Mouse (Mus musculus): Measurements from ENCODE around the gene Akna. TPM values are rescaled to one million over a fixed set of nuclear protein-coding genes. Genes with fewer than 3 reads are reported as not detected.
A peak's percentile ranks its signal among the peaks of the same experiment; 100 is the strongest.

Akna gene
- polyA plus RNA-seq, 1 experiment from 2014 or later = 5.2 TPM

- Histone ChIP-seq H3K27ac (ENCODE audit: low read depth) (no peak overlapping the region), H3K4me1 (ENCODE audit: insufficient read depth) (peaks cover 4% of the 10 kb centered on the region; the same call in 1 of the 2 replicates), H3K4me2 (ENCODE audit: low read depth, low read length) (no peak overlapping the region), H3K9me3 (ENCODE audit: low read length) (no peaks in the 10 kb centered on the region), H3K36me3 (replicated peaks; ENCODE audit: insufficient read depth, low read length) (no peaks in the 10 kb centered on the region), H3K9ac (replicated peaks) (no peak overlapping the region), H3K27me3 (ENCODE audit: insufficient read depth, low read length) (peaks cover 3% of the 10 kb centered on the region; the same call in 1 of the 2 replicates), H3K4me3 (ENCODE audit: low read depth, low read length) (no peak overlapping the region)
- TF ChIP-seq CTCF (IDR thresholded peaks at IDR 0.05; ENCODE audit: low read depth) (no peak), EP300 (IDR thresholded peaks at IDR 0.05; ENCODE audit: low read depth) (no peak)
- WGBS (ENCODE audit: insufficient replicate concordance) = 50% methylated on average over 5 of the region's 5 CpGs
- DNase-seq (no peak), ATAC-seq (no peak)
Observed at GRCm38 (mm10) chr4:63414951-63415350, 11.8 kb upstream of the Akna start.

GRCm38 (mm10) chr4:63411222-63411621 is 8.1 kb upstream of the Akna start:
- Histone ChIP-seq H3K4me2 (ENCODE audit: low read depth, low read length) (no peak overlapping the region), H3K9me3 (ENCODE audit: low read length) (no peaks in the 10 kb centered on the region)
- TF ChIP-seq CTCF (IDR thresholded peaks at IDR 0.05; ENCODE audit: low read depth) = no peak
- TF ChIP-seq EP300 (IDR thresholded peaks at IDR 0.05; ENCODE audit: low read depth) = no peak

GRCm38 (mm10) chr4:63410583-63410934 is 7.4 kb upstream of the Akna start:
- Histone ChIP-seq H3K9ac (replicated peaks) (peak overlapping the region; percentile 56; the same call in 1 of the 2 replicates), H3K9me3 (ENCODE audit: low read length) (no peaks in the 10 kb centered on the region), H3K27me3 (ENCODE audit: insufficient read depth, low read length) (peaks cover 6% of the 10 kb centered on the region; the same call in 1 of the 2 replicates), H3K4me3 (ENCODE audit: low read depth, low read length) (peak overlapping the region; percentile 53), H3K27ac (ENCODE audit: low read depth) (peak overlapping the region; percentile 18; the same call in 1 of the 2 replicates), H3K36me3 (replicated peaks; ENCODE audit: insufficient read depth, low read length) (no peaks in the 10 kb centered on the region), H3K4me2 (ENCODE audit: low read depth, low read length) (peak overlapping the region; percentile 95), H3K4me1 (ENCODE audit: insufficient read depth) (peaks cover 18% of the 10 kb centered on the region)
- ATAC-seq (peak; percentile 92), DNase-seq (peak; percentile 94)
- WGBS (ENCODE audit: insufficient replicate concordance) = 2% methylated on average over 19 of the region's 19 CpGs
- TF ChIP-seq CTCF (IDR thresholded peaks at IDR 0.05; ENCODE audit: low read depth) = no peak
- TF ChIP-seq EP300 (IDR thresholded peaks at IDR 0.05; ENCODE audit: low read depth) = no peak

More at GRCm38 (mm10) chr4:63411222-63411621, 8.1 kb upstream of the Akna start:
- Histone ChIP-seq H3K4me1 (ENCODE audit: insufficient read depth) (peaks cover 13% of the 10 kb centered on the region), H3K27me3 (ENCODE audit: insufficient read depth, low read length) (peaks cover 6% of the 10 kb centered on the region; the same call in 1 of the 2 replicates), H3K27ac (ENCODE audit: low read depth) (no peak overlapping the region), H3K9ac (replicated peaks) (no peak overlapping the region), H3K36me3 (replicated peaks; ENCODE audit: insufficient read depth, low read length) (no peaks in the 10 kb centered on the region), H3K4me3 (ENCODE audit: low read depth, low read length) (no peak overlapping the region)
- no peak for ATAC-seq
- 64% methylated on average over 5 of the region's 5 CpGs for WGBS (ENCODE audit: insufficient replicate concordance)
- DNase-seq = no peak

- WGBS (ENCODE audit: insufficient replicate concordance) = under 1% methylated on average over 32 of the region's 39 CpGs
- peaks cover 23% of the 10 kb centered on the region for H3K4me1 ChIP-seq (ENCODE audit: insufficient read depth)
- H3K27ac ChIP-seq (ENCODE audit: low read depth) = peak overlapping the region; percentile 18; the same call in 1 of the 2 replicates
- TF ChIP-seq EP300 (IDR thresholded peaks at IDR 0.05; ENCODE audit: low read depth) (no peak), CTCF (IDR thresholded peaks at IDR 0.05; ENCODE audit: low read depth) (no peak)
- peaks cover 6% of the 10 kb centered on the region; the same call in 1 of the 2 replicates for H3K27me3 ChIP-seq (ENCODE audit: insufficient read depth, low read length)
- DNase-seq = no peak
- no peaks in the 10 kb centered on the region for H3K9me3 ChIP-seq (ENCODE audit: low read length)
- peak overlapping the region; percentile 56 for H3K9ac ChIP-seq (replicated peaks)
- peak; percentile 75 for ATAC-seq
- H3K4me2 ChIP-seq (ENCODE audit: low read depth, low read length) = peak overlapping the region; percentile 95
- no peaks in the 10 kb centered on the region for H3K36me3 ChIP-seq (replicated peaks; ENCODE audit: insufficient read depth, low read length)
- H3K4me3 ChIP-seq (ENCODE audit: low read depth, low read length) = peak overlapping the region; percentile 53
Observed at GRCm38 (mm10) chr4:63409908-63410582, 6.9 kb upstream of the Akna start.

GRCm38 (mm10) chr4:63409317-63409907 is 6.3 kb upstream of the Akna start:
- no peak for ATAC-seq
- Histone ChIP-seq H3K27me3 (ENCODE audit: insufficient read depth, low read length) (peaks cover 6% of the 10 kb centered on the region; the same call in 1 of the 2 replicates), H3K36me3 (replicated peaks; ENCODE audit: insufficient read depth, low read length) (no peaks in the 10 kb centered on the region), H3K4me3 (ENCODE audit: low read depth, low read length) (peak overlapping the region; percentile 53), H3K9ac (replicated peaks) (peak overlapping the region; percentile 56), H3K4me2 (ENCODE audit: low read depth, low read length) (peak overlapping the region; percentile 95), H3K9me3 (ENCODE audit: low read length) (no peaks in the 10 kb centered on the region), H3K4me1 (ENCODE audit: insufficient read depth) (peaks cover 30% of the 10 kb centered on the region), H3K27ac (ENCODE audit: low read depth) (0 out of 2 replicates have a peak overlapping the region, but pooled peaks have one; percentile 18)
- 8% methylated on average over 18 of the region's 18 CpGs for whole genome bisulfite sequencing (ENCODE audit: insufficient replicate concordance)
- DNase-seq = no peak
- TF ChIP-seq EP300 (IDR thresholded peaks at IDR 0.05; ENCODE audit: low read depth) = no peak

GRCm38 (mm10) chr4:63408649-63409048 is 5.5 kb upstream of the Akna start:
- Histone ChIP-seq H3K9me3 (ENCODE audit: low read length) (no peaks in the 10 kb centered on the region), H3K4me3 (ENCODE audit: low read depth, low read length) (no peak overlapping the region), H3K9ac (replicated peaks) (no peak overlapping the region), H3K36me3 (replicated peaks; ENCODE audit: insufficient read depth, low read length) (no peaks in the 10 kb centered on the region), H3K4me2 (ENCODE audit: low read depth, low read length) (peak overlapping the region; percentile 95), H3K27ac (ENCODE audit: low read depth) (no peak overlapping the region), H3K4me1 (ENCODE audit: insufficient read depth) (peaks cover 37% of the 10 kb centered on the region), H3K27me3 (ENCODE audit: insufficient read depth, low read length) (peaks cover 6% of the 10 kb centered on the region; the same call in 1 of the 2 replicates)
- WGBS (ENCODE audit: insufficient replicate concordance) = 11% methylated on average over 8 of the region's 8 CpGs
- DNase-seq (peak; percentile 69), ATAC-seq (peak; percentile 27)
- TF ChIP-seq EP300 (IDR thresholded peaks at IDR 0.05; ENCODE audit: low read depth) = no peak
- peak; percentile 89 for TF ChIP-seq CTCF (IDR thresholded peaks at IDR 0.05; ENCODE audit: low read depth)

Data from liver, postnatal 0 days (tissue).